Mouse (Mus musculus) urinary bladder, postnatal 14 days (tissue): Measurements from ENCODE around the gene Samd10.

ENCODE experiments used
- DNase-seq: peaks from one replicate; pipeline ENCODE4 v3.0.0; 2021; ENCODE audit warnings: low spot score

The Samd10 gene

GRCm38 (mm10) chr2:181592231-181593041, 6.6 kb downstream of the Samd10 start, which contains the start of gene Zfp512b:
Zfp512b (minus strand) TSS chr2:181592803.
- DNase-seq, result peak; percentile 68

- DNase-seq, result no peak
Observed at GRCm38 (mm10) chr2:181591528-181592085, 7.4 kb downstream of the Samd10 start, which contains the start of gene Prpf6. Prpf6 (plus strand) TSS chr2:181591868.

- no peak for DNase-seq
Observed at GRCm38 (mm10) chr2:181590471-181590870, 8.5 kb downstream of the Samd10 start.

- DNase-seq, result no peak
Observed at GRCm38 (mm10) chr2:181589732-181590105, 9.3 kb downstream of the Samd10 start.

- DNase-seq, result no peak
Observed at GRCm38 (mm10) chr2:181589011-181589731, 9.8 kb downstream of the Samd10 start.

- no peak for DNase-seq
Observed at GRCm38 (mm10) chr2:181588229-181588780, 10.7 kb downstream of the Samd10 start.

GRCm38 (mm10) chr2:181587796-181588195, 11.2 kb downstream of the Samd10 start:
- DNase-seq, result no peak

GRCm38 (mm10) chr2:181586124-181586523, 12.9 kb downstream of the Samd10 start:
- no peak for DNase-seq

GRCm38 (mm10) chr2:181585506-181585905, 13.5 kb downstream of the Samd10 start:
- DNase-seq, result no peak

GRCm38 (mm10) chr2:181584411-181584942, 14.5 kb downstream of the Samd10 start, which contains the start of gene Uckl1:
Uckl1 (minus strand) TSS chr2:181584892.
- DNase-seq, result no peak

GRCm38 (mm10) chr2:181583460-181584257, 15.4 kb downstream of the Samd10 start:
- no peak for DNase-seq

GRCm38 (mm10) chr2:181582939-181583338, 16.1 kb downstream of the Samd10 start:
- no peak for DNase-seq

- DNase-seq, result no peak
Observed at GRCm38 (mm10) chr2:181582358-181582757, 16.7 kb downstream of the Samd10 start.

GRCm38 (mm10) chr2:181581402-181582120, 17.5 kb downstream of the Samd10 start:
- DNase-seq, result peak; percentile 88

- peak; percentile 79 for DNase-seq
Observed at GRCm38 (mm10) chr2:181581016-181581401, 18.0 kb downstream of the Samd10 start.

GRCm38 (mm10) chr2:181580131-181580772, 18.8 kb downstream of the Samd10 start:
- no peak for DNase-seq

- DNase-seq, result no peak
Observed at GRCm38 (mm10) chr2:181579681-181580080, 19.3 kb downstream of the Samd10 start.

GRCm38 (mm10) chr2:181578790-181579618, 20.0 kb downstream of the Samd10 start:
- no peak for DNase-seq

GRCm38 (mm10) chr2:181577981-181578581, 20.9 kb downstream of the Samd10 start:
- no peak for DNase-seq
